Mouse (Mus musculus): Measurements from ENCODE around the gene Hivep3.
A peak's percentile ranks its signal among the peaks of the same experiment; 100 is the strongest.

Hivep3 gene

DNA sequence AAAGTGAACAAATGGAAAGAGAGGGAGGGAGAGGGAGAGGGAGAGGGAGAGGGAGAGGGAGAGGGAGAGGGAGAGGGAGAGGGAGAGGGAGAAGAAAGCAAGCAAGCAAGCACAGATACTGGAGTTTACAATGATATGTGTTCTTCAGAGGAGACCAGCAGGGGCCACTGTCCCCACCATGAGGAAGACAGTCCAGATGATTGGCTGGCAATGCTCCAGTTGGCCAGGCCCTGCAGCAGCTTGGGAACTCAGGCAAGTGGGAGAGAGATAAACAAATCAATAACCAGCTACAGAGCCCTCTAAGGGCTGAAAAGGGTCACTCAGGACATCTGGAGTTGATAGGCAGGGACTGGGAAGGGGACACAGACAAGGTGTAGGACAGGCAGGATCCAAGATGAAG lies 169.7 kb downstream of the Hivep3 start:
- DNase-seq (ENCODE audit: extremely low spot score, low spot score): no peak

DNA sequence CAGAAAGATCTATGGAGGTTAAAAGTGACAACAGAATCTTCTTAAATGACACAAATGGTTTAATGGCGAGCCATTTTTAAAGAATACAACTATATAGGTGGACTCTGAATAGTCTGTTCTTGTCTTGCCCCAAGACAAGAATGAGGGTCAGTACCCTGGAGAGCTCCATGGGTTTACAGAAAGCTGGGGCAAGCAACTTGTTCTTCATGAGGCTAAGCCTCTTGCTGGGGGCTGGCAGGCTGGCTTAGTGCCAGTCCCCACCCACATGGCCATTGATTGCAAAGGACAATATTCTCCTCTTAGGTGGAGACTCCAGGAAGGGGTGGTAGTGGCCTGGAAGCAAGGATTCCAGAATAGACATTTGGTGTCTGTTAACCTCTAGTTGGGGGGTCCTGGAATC lies 170.2 kb downstream of the Hivep3 start:
- DNase-seq (ENCODE audit: extremely low spot score, low spot score): peak; percentile 34

DNA sequence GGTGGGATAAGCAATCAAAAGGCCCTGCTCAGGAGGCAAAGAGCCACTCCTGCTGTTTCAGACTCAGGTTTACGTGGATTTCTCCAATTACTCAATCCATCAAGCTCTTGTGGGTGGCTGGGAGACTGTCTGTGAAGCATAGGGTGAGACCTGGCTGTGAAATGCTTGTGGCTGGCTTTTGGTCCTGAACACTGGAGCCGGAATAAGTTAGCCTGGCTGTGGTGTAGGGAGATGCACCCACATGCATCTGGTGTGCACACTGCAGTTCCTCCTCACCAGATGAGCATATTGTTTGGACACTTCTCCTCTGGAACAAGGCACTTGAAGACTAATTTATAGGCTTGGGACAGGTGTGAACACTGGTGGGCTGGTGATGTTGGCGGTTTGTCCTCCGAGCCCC lies 170.7 kb downstream of the Hivep3 start:
- no peak for DNase-seq (ENCODE audit: extremely low spot score, low spot score)

DNA sequence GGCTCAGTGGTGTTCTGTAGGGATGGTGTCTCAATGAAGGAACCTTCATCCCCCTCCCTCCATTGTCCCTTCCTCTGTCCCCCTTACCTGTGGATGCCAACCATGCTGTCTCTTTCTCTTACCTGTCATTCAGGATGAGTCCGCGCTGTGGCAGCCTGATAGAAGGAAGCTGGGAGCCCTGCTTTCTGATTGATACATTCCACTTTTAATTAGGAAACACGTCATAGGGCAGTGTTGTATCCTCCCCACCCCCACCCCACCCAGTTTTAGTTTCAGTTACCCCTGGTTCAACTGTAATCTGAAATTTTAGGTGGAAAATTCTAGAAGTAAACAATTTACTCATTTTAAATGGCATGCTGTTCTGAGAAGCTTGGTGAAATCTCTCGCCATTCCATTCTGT lies 173.5 kb downstream of the Hivep3 start:
- no peak for DNase-seq (ENCODE audit: extremely low spot score, low spot score)

DNA sequence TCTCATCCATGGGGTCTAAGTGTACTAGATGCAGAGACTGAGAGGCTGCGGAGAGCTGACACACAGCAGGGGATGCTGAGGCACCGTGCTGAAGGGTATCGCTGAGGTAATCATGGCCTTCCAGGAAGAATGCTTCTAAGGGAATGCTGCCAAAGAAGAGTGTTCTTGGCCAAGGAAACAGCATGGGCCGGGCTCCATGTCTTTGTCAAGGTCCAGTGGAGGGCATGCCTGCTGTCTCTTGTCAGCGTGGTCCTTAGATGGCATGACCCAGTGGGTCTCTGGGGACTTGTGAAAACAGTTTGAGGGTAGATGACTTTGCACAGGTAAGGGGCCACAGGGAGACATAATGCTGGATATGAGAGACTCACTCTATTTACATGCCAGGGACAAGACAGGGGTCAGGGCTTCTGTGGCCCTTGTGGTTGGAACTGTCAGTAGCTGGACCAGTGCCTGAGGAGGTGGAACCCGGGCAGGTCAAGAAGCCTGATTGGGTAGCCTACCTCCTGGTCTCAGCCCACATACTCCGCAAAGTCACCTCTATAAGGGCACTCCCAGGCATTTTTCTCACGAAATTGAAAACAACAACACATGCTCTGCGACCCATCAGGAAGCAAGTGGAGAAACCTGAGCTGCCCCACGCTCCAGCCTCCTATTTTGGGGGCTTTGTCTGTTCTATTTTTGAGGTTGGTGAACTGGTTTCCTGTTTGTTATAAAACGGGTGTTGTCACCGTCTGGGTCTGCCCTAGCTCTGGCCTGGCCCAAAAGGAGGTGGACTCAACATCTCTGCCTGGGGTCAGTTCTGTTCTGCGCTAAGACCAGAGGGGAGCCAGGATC lies 177.7 kb downstream of the Hivep3 start:
- DNase-seq (ENCODE audit: extremely low spot score, low spot score): no peak

DNA sequence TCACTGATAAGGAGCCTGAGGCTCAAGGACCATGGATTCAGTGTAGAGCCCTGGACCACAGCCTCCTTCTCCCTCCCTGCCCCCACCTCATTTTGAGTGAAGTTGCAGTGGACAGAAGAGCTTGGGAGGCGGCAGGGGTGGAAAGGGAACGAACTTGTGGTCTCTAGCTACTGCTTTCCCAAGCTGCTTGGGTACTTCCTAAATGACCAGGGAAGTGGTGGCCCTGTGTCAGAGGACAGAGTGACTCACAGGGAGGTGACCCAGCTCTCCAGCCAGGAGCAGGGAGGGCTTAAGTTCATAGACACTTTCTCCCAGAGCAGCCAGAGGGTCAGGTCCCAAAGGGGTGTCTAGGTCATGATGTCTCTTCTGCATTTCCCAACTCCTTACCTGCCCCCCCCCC lies 178.6 kb downstream of the Hivep3 start:
- DNase-seq (ENCODE audit: extremely low spot score, low spot score): no peak

DNA sequence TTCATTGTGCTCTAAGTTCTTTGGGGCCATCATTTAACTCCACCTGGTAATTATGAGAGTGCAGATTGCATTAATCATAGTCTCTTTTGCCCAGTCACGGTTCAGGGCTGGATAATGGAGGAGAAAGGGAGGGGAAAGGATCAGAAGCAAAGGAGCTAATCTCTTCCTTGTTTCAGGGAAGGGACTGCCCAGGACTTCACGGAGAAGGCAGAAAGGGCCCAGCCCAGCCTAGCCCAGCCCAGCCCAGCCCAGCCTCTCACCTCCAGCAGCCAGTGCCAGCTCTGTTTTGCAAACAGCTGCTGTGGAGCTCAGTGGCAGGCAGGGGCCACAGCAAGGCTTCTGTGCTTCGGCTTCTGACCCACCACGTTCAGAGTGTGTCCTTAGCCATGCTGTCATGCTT lies 180.6 kb downstream of the Hivep3 start:
- no peak for DNase-seq (ENCODE audit: extremely low spot score, low spot score)

DNA sequence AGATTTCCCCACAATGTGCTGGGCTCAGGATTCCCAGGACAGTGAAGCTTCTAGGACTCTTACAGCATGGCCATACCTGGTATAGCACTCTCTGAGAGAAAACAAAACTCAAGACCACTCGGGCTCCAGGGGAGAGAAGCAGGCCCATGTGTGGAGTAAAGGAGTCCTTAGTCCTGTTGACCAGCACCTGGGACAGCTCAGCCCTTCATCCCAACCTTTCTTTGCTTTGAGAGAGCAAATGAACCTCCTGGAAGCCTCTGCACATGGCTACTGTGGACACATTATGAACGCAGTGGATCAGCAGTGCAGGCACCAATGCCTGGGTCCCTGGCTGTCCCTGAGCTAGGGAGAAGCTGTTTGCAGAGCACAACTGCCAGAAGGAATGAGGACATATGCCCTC lies 181.5 kb downstream of the Hivep3 start:
- no peak for DNase-seq (ENCODE audit: extremely low spot score, low spot score)

DNA sequence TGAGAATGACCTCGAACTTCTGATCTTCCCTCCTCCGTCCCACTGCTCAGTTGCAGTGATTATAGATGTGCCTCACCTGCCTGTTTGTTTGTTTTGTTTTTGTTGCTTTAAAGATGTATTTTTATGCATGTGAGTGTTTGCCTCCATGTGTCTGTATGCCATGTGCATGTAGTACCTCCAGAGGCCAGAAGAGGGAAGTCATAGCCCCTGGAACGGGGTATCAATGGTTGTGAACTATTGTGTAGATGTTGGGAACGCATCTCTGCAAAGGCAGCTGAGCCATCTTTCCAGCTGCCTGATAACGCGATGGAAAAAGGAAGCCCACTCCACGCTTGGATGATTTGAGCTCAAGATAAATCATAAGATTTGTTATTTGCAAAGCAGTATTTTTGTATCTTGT lies 183.9 kb downstream of the Hivep3 start:
- DNase-seq (ENCODE audit: extremely low spot score, low spot score): peak; percentile 38

DNA sequence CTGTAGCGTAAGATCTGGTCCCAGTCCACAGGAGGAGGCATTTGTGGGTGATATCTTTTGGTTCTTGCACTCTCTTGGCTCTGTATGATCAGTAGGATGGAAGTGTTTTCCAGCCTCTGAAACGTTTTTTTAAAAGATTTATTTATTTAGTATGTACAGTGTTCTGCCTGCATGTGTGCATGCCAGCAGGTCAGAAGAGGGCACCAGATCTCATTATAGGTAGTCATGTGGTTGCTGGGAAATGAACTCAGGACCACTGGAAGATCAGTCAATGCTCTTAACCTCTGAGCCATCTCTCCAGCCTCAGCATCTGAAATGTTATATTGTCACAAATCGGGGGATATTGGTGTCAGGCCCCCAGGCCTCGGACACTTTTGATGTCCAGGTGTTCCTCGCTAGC lies 185.8 kb downstream of the Hivep3 start:
- no peak for DNase-seq (ENCODE audit: extremely low spot score, low spot score)

DNA sequence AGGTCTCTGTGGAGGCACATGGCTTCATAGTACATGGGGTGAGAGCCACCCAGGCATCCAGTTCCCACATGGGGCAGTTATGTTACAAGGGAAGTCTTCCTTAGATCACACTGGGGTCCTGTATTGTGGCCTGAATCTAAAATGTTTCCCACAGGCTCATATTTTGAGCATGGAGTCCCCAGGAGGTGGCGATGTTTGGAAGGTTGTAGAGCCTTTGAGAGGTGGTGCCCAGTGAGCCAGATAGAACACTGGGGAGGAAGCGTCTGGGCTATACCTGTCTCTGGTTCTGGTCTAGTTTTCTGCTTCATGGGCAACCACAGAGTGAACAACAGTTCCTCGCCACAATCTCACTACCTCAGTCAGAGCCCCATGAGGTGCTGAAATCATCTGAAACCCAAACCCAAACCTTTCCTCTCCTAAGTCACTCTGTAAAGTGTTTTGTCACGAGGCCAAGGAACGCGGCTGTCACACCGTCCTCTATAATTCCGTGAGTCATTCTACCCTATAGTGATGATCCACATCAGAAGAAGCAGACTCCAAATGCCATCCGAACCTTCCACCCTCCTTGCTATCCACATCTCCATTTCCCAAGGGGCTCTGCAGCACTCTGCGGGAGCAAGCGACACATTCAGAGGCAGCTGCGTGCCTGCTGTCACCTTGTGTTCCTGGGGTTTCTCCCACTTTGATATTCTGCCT lies 187.6 kb downstream of the Hivep3 start:
- DNase-seq (ENCODE audit: extremely low spot score, low spot score): no peak

DNA sequence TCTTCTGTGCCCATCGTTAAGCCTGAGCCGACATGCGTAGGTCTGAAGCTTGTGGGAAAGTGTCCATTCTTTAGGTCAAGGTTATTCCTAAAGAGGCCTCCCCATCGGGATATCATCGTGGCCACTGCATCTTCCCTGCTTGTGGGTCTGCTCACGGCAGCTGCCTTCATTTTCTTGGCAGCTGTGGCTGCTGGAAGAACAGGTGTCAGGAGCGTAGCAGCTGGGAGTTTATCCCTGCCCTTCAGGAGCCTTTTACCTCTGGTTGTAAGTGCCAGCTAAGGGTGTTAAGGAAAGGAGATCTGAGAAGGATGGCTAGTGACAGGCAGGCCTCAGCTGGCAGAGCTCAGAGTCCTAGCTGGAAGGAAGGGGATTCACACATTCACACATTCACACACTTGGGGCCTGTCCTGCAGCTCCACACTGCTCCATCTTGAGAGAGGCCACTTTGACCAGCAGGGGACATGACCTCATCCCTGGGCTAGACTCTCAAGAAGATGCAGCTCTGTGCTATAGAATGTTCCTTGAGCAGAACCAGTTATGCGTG lies 188.2 kb downstream of the Hivep3 start:
- no peak for DNase-seq (ENCODE audit: extremely low spot score, low spot score)

DNA sequence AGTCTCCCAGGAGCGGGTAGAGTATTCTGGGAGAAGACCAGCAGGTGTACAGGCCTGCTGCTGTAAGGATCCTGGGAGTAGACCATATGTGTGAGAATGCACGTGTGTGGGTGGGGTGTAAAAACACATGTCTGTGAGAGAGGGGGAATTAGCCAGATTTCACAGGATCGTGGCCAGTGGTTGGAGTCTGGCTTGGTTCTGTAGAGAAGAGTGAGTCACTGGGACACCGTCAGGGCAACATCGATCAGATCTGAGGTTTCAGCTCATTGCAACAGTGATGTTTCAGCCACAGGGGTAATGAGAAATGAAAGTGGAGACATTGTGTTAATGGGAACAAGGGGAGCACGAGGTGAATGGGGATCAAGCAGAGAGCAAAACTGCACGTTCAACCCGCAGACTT lies 189.4 kb downstream of the Hivep3 start:
- no peak for DNase-seq (ENCODE audit: extremely low spot score, low spot score)

DNA sequence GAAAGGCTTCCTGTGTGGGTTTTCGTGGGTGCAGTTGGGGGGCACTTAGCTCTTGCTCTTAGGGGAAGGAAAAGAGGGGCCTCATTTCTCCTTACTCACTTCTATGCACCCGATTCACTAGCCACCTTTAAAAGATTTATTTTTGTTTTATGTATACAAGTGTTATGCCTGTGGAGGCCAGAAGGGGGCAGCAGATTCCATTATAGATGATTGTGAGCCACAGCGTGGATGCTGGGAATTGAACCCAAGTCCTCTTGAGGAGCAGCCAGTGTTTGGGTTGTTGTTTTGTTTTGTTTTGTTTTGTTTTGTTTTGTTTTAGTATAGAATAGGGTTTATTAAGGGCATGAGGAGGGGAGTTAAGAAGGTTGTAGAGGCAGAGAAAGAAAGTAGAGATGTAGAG lies 189.8 kb downstream of the Hivep3 start:
- DNase-seq (ENCODE audit: extremely low spot score, low spot score): no peak

DNA sequence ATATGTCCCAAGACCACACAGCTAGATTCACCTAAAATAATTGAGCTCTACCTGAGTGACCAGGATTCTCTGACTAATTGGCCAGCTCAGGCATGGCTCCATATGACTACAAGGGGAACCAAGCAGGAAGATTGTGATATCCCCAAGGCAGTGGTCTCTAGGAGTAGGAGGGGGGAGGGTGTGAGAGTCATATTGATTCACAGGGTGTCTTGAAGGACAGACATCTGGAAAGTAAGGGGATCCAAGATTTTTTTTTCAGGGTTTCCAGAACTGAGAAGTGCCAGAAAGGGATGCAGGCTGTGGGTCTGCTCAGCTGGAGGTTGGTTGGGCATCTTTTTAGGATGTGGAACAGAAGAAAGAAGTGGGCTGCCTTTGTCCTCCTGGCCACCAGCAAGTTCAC lies 191.5 kb downstream of the Hivep3 start:
- DNase-seq (ENCODE audit: extremely low spot score, low spot score): no peak

DNA sequence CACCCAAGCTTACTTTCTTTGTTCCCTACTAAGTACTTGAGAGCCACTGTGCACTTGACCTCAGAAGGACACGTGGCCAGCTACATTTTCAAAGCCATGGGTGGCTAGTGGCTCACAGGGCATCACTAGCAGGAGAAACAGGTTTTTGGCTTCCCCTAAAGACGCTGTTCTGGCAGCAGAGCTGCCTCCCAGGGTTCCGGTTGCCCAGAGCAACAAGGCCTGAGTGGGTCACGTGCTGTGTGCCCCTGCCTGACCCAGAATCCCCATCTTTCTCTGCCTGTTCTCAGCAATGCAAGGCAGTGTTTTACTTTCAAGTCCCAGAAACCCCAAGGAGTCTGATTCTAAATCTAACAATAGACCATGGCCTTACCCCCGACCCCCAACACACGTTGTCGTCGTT lies 198.3 kb downstream of the Hivep3 start:
- DNase-seq (ENCODE audit: extremely low spot score, low spot score): peak; percentile 57

DNA sequence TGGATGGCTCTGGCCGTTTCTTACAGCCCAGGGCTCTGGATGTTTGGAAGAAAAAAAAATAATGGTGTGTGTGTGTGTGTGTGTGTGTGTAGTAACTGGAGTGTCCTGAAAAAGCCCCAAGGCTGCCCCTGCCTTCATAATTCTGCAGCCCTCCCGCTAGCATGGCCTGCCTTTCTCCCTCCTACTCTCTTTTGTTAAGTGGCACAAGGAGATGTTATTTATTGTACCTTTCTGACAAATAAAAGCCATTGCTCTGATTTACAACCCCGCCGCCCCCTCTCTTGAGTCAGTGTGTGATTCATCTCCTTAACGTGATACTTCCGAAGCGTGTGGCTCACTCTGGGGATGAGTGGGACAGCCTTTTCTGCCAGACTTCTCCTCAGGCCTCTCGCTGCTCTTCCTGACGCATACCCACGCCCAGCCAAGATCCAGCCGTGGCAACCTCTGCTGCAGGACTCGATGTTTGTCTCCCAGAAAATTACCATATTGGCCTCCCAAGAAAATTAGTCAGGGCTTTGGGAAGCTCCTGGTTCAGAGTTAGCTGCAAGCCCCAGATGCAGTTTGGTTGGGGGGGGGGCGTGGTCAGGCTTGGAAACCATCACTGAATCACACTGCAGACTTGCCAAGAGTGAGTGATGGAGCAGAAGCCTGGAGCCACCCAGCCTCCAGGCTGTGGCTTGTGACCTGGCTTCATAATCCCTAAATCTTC lies 199.1 kb downstream of the Hivep3 start:
- DNase-seq (ENCODE audit: extremely low spot score, low spot score): peak; percentile 53

DNA sequence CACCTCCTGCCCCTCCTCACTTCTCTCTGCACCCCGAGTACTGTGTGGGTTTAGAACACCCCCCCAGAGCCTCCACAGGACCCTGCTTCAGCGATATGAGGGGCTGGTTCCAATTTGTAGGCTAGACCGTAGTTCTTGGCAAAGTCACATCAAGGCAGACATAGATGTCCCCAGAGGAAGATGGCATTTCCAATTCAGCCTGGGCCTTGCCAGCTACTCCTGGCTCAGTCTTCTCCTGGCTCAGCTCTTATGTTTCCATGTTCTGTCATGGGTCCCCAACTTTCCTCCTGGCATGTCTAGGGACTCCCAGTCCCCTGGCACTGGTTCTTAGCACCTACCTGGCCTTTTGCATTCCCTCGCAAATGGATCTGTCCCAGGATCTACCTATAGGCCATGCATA lies 201.3 kb downstream of the Hivep3 start:
- DNase-seq (ENCODE audit: extremely low spot score, low spot score): no peak

DNA sequence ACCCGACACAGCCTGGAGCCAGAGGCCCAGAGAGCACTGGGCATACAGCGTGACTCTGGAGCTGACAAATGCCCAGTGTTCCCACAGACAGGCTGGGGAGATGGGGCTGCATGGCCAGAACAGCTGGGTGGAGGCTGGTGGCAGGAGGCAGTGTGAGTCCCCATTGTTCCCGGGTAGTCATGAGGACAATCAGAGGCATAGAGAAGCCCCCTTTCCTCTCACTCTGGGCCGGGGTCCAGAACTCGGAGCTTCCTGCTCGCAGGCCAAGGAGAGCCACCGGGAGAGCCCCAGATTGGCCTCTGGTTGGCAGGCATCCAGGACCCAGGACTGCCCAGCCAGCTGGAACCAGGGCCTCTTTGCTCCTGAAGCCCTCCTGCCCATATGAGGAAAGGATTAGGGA lies 204.3 kb downstream of the Hivep3 start:
- DNase-seq (ENCODE audit: extremely low spot score, low spot score): no peak

DNA sequence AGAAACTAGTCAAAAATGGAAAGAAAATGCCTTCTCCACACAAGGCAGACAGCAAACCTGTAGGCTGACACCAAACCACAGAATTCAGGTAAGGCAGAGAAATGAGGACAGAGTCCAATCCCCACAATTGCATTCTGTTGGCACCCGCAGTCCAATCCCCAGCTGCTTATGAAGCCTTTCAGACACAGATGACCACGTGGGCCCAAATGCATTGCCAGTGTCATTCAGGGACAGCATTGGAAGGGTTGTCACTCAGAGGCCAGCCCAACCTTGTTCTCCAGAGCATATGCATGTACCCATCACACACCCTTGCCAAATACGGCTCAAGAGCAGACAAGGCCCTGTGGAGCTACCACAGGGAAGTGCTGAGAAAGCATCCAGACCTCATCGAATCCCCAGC lies 204.9 kb downstream of the Hivep3 start:
- DNase-seq (ENCODE audit: extremely low spot score, low spot score): no peak

DNA sequence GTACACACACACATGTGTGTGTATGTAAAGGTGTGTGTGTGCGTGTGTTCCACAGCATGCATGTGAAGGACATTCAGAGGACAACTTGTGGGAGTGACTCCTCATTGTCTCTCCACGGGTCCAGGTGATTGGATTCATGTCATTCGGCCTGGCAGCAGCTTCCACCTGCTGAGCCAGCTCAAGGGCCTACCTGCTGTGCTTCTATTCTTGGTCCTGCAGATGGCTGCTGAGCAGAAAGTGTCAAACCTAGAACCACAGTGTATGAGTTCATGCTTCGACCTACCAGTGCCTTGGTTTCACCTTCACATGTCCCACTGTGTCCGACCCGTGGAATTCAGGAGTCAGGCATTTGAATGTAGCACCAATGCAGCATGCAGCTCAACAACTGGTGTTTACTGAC lies 206.2 kb downstream of the Hivep3 start:
- DNase-seq (ENCODE audit: extremely low spot score, low spot score): no peak

DNA sequence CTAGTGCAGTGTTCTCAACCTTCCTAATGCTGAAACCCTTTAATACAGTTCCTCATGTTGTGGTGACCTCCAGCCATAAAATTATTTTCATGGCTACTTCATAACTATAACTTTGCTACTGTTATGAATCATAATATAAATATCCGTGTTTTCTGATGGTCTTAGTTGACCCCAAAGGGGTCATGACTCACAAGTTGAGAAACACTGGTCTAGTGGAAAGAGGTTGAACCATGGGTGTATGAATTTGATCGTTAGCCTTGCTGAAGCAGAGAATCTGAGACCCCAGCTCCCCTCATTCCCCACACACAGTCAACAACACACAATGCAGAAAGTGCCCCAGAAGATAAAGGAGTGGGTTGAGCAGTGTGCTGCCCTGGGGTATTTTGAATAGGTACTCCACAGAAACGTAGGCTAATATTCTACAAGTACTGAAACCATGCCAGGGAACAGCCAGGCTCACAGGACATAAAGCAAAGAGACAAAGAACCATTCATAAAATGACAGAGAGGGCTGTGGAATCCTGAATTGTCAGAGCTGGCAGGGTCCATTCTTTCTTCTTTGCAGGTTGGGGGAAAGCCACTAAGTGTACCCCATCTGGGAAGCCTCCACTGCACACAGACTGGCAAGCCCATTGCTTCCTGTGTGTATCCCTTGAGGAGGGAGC lies 212.8 kb downstream of the Hivep3 start:
- no peak for DNase-seq (ENCODE audit: extremely low spot score, low spot score)
